Mouse (Mus musculus) spleen, postnatal 10 days (tissue): Measurements from ENCODE around the gene Fgf22.
A peak's percentile ranks its signal among the peaks of the same experiment; 100 is the strongest.

Experiments
- DNase-seq, 2 experiments: peaks; one replicate each; pipeline ENCODE4 v3.0.0; 2021 to 2022; ENCODE audit warnings: low spot score in 2 of 2

The Fgf22 gene

DNA sequence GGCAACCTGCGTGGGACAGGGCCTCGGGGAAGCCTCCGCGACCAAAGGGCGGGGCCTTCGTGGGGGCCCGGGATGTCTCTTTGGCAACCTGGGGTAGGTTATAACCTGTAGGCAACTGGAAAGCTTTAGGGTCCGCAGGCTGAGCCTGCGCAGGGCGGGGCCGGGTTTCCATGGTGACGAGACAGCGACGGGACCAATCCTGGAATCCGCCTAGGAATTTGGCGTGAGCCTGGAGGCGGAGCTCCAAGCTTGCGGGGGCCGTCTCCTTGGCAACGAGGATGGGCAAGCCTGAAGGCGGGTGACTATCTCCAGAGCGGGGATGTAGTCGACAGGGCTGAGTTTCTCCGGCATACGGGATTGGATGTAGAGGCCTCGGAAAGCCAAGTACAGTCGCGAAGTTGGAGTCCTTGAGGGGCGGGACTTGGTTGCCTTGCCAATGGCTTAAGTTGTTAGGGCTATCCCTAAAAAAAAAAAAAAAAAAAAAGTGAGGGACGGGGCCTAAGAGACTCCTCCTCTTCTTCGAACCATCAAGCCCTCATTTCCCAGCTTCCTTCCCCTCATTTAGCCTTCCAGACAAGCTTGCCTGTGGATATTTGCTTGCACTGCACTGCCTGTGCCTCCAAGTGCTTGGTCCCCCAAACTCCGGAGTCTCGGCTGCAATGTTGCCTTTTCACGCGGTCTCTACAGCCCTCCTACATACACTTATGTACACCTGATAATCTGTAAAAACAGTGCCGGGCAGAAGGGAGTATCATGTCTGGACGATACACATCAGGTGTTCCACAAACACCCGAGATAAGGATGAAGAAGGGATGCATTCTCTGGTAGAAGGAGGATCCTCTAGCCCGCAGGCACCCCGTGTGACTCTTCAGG lies 12.7 kb downstream of the Fgf22 start:
- peak; percentile 72 to 85 for DNase-seq

DNA sequence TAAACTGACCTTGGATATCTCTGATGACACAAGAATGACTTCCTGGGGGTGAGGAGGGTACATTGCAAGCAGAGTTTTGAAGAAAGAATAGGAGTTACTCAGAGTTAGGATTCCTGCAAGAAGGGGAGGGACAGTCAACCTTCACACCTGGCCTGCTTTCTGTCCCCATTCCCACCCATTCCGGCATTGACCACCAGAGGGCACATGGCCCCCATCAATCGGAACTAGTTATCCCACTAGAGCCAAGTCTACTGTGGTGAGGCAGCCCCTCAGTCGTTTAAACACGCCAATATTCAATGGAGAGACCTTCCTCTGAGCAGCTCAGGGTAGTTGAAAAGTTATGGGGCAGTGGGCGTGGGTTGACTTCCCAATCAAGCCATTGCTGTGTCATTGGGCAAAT lies 13.5 kb downstream of the Fgf22 start:
- peak; percentile 62 to 80 for DNase-seq

DNA sequence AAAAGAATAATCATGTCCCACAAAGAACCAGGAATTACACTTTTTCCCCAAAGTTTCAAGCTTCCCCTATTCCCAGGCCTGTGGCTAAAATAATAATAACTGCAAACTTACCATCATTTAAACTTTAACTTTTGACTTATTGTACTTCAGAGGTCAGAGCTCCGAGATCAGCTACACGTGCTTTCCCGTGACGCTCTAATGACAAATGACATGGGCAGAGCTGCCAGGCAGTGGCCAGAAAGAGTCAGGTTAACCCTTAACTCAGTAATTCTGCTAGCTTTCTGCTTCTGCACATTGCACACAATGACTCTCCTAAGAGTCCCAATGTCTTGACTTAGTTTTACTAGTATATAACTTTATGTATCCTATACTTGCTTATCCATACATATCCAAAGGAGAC lies 14.5 kb downstream of the Fgf22 start:
- no peak for DNase-seq

DNA sequence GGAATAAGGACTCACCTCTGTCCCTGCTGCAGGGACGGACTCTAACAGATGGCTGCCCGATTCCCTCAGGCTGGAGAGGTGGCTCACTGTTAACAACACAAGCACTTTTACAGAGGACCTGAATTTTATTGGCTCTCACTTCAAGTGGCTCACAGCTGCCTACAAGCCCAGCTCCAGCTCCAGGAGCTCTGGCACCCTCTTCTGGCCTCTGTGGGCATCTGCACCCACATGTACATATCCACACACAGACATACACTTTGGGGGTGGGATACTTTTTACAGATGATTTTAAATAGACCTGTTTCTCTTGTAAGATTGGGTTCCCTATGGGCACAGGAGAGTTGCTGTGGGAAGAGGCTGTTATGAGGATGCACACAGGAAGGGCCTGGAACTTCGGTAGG lies 17.4 kb downstream of the Fgf22 start:
- no peak for DNase-seq

DNA sequence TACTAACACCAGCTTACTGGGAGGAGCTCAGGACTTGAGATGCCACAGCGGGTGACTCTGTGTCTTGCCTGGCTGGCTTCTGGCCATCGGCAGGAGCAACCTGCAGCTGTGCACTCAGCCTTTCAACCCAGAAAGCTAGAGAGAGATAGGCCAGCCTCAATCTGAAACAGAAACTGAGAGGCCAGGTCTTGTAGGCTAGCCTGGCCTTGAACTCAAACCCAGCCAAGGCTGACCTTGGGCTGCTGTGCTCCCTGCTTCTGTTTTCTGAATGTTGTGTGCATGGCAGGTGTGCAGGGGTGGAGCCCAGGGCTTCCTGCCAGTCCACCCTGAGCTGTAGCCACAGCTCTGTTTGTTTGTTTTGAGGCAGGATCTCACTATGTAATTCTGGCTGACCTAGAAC lies 18.3 kb downstream of the Fgf22 start:
- DNase-seq, result no peak

DNA sequence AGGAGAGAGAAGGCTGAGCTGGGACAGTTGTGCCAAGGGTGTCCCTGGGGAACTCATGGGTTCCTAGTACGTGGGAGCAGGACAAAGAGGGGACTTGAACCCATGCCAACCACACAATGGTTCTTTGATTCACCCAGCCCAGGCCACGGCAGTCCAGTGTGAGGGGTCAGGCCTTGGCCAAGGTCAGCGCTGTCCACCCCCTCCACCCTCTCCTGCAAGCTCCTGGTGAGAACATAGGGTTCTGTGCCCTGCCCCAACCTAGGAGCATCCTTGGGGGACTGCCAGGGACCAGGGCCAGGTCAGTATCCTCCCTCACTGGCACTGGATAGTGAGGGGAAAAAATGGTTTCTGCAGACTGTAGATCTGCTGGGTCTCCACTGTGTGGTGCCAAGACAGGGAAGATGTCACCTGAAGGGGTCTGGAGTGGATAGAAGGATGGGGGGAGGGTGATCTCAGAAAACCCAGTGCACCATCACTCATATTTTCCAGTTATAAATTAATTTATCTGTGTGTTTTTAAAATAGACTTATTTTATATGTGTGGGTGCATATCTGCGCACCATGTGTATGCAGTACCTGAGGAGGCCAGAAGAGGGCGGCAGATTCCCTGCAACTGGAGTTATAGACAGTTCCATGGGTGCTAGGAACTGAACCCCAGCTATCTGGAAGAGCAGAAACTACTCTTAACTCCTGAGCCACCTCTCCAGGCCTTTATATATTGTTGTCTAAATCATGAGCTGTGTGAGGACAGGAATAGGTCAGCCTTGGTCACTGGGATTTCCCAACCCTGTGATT lies 19.8 kb downstream of the Fgf22 start:
- DNase-seq, result no peak

DNA sequence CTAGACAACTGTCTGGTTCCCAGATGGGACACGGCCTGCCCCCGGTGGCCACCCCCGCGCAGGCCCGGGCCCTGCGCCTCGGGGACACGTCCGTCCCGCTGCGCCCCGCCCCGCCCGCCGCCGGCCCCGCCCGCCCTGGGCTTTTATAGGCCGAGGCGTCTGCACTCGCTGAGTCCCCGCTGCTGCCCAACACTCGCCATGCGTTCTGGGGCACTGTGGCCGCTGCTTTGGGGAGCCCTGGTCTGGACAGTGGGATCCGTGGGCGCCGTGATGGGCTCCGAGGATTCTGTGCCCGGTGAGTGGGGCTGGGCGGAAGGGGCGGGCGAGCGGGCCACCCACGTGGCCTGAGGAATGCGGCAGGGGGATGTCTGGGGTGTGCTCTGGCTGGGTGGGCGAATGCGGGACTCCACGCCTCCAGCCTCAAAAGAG lies 22.2 kb downstream of the Fgf22 start, which contains the start of gene Fstl3:
Fstl3 (plus strand) TSS at position 170 of the 429 bp plus-strand sequence.
- no peak for DNase-seq

DNA sequence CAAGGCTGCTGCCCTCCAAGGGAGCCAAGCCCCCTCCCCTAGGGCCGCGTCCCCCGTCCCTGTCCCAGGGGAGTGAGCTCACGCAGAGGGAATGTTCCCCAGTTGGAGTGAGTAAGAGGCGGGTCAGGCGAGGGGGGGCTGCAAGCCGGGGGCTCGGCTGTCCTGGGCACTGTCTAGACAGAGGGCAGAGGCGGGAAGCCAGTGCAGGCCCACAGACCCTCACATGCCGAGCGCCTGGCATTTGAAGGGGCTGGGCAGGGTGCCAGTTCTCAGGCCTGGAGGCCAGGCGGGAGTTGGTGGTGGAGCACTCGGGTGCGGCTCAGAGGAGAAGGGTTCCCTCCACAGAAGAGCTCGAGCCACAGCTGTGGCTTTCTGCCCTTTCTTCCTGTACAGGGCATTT lies 23.1 kb downstream of the Fgf22 start:
- peak in 1 of 2 experiments; percentile 6 for DNase-seq

DNA sequence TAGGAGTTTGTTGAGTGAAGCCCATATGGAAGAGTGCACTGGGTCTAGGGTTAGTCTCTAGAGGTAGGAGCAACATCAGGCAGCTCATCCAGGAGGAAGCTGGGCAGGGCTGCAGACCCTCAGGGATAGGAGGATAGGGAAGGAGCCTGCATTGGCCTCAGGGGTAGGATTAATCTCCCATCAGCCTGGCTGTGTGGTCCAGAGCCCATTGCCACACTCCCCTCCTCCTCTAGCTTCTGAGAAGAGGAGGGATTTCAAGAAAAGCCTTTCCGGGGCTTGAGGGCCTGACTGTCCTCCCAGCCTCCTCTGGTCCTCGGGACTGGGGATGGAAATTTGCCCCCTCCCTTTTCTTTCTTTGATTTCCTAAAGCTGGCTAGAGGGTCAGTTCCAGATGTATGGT lies 24.3 kb downstream of the Fgf22 start:
- no peak for DNase-seq

DNA sequence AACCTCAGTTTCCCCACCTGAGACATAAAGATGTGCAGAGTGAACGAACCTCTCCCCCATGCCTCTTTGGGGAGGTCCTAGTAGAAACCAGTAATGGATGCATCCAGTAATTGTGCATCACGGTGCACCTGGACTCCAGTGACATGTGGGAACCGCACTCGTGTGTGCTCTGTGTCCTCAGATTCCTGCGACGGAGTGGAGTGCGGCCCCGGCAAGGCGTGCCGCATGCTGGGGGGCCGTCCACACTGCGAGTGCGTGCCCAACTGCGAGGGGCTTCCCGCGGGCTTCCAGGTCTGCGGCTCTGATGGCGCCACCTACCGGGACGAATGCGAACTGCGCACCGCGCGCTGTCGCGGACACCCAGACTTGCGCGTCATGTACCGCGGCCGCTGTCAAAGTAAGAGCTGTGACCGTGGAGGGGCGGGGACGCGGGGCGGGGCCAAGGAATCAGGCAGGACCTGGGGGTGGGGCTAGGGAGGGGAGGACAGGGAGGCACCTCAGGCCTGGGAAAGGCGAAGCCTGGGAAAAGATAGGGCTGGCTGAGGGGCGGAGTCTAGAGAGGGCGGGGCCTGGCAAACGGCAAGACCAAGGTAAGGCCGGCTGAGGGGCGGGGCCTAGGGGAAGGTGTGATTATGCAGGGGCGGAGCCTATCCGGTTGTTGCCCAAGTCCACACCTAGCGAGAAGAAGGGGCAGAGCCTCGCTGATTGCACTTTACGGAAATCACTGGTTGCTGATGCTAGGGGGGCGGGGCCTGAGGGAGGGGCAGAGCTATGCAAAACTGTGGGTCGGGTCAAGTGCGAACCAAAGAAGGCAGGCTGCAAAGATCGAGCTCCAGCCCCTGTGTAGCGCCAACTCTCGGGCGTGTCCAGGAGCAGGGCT lies 25.1 kb downstream of the Fgf22 start:
- peak; percentile 89 to 95 for DNase-seq

DNA sequence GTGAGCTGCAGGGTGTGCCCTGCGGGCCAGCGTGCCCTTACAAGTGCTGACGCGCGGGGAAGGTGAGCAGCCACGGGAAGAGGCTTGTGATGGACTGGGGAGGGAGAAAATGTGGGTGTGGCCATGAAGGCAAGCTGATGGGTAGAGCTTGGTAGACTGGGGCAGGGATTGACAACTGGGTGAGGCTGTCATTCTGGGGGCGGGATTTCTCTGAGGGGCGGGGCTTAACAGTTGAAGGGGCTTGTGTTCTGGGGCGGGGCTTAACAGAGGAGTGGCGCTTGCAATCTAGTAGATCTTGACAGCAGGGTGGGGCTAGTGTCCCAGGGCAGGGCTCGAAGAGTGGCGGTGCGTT lies 25.8 kb downstream of the Fgf22 start:
- peak in 1 of 2 experiments; percentile 83 for DNase-seq

DNA sequence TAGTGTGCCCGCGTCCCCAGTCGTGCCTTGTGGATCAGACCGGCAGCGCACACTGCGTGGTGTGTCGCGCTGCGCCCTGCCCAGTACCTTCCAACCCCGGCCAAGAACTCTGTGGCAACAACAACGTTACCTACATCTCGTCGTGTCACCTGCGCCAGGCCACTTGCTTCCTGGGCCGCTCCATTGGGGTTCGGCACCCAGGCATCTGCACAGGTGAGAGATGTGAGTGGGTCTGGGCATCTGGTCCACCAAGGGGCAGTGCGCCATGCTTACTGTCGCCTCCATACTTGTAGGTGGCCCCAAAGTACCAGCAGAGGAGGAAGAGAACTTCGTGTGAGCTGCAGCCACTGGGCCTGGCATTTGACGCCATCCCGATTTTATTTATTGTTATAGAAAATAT lies 26.3 kb downstream of the Fgf22 start:
- DNase-seq, result peak in 1 of 2 experiments; percentile 17

DNA sequence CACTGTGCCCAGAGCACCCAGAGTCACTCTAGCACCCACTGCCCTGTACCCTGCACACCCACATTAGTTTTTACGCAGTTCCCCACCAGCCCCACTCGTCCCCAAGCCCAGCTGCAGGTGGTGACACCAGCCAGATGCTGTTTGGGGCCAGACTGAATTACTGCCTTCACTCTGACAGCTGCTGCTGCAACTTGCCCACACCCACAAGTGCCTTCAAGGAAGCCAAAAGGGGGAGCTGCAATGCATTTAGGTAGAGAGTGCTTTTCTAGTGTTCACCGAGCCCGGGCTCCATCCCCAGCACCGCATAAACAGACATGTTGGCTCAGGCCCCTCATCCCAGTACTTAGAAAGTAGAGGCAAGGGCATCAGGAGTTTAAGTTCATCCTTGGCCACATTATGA lies 27.1 kb downstream of the Fgf22 start:
- no peak for DNase-seq

DNA sequence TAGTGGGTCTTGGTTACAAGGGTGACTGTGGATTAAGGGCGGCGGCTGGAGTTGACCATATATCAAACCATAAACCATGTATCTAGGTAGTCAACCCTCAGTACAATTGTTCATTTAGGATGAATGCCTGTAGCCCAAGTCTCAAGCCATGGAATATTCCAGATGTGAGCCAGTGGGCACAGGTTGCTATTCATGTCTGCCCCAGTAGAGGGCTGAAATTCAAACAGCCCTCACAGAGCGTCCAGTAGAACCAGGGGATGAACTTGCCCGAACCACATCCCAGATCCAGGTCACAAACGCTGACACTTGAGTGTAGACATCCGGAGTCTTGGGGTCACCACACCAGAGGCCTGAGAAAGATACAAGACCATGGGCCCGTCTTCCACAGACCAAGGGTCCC lies 28.2 kb downstream of the Fgf22 start:
- no peak for DNase-seq

DNA sequence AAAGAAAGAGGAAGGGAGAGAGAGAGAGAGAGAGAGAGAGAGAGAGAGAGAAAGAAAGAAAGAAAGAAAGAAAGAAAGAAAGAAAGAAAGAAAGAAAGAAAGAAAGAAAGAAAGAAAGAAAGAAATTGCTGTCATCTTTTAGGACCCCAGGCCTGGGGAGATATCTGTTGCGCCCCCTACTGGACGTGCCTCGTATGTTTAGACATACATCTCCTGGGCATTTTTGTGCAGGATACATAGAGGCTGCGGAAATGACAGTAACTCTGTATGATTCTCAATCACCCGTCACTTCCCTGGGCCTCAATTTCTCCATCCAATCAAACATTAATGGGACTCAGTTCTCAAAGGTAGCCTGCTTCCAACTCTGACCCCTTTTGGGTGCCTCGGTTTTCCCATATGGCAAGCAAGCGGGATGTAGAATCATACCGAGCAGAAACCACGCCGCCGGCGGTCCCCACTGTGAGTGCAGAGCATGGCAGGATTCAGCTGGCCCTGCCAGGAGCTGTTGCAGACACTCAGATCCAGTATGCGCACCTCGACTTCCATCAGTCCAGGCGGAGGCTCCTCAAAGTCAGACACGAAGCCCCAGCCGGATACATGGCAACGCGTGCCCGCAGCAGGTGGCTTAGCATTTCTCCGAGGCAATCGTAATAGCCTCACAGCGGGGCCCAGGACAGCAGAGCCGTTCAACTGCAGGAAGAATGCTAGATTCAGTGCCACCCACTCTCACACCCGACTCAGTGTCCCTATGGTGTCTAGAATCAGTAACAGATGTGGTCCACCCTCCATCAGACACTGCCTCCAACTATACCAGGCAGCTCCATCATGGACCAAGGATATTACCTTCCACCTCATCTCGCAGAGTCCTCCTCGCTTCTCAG lies 29.3 kb downstream of the Fgf22 start:
- peak in 1 of 2 experiments; percentile 78 for DNase-seq

DNA sequence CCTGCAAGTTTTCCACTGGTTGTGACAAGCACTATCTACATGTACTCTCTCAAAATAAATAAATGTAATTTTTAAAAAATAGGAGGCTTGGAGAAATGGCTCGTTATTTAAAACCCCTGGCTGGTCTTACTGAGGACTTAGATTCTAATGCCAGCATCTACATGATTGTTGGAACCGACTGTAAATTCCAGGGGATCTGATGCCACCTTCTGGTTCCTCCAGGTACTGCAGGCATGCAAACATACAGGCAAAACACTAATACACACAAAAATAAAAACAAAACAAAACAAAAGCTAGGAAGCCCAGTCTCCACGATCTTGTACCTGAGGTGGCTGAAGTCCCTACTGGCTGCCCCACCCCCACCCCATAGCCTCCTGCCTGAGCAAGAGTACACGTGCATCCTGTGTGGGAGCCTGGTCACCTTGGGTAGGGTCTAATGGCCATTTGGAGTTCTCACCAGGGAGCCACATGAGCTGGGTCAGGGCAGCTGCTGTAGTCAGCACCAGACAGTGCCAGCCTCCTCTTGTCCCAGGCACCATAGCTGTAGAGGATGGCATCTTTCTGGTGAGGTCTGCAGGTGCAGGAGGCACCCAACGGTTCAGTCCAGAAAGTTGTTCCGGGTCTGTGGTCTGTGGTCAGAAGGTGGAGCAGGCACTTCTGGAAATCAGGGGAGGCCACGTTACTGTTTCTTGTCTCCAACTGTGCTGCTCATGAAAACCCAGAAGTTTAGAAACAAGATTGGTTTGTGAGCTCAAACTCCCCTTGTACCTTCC lies 33.7 kb downstream of the Fgf22 start:
- DNase-seq, result peak; percentile 82 to 89

DNA sequence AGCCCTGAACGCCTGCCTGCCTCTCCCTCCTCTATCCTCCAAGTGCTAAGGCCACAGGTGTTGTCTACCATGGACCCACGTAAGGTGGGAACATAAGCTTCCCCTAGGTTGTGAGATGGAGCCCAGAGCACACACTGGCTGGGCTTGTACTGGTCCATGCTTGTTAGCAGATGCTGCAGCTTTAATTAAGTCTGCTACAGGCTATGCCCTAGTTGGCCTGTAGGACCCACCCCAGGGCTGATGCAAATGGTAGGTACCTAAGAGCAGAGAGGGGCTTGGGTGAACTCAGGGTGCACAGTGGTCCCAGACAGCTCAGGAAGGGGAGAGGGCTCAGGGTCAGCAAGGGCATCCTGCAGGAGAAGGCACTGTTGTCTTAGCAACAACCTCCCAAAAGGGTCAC lies 34.7 kb downstream of the Fgf22 start:
- no peak for DNase-seq

DNA sequence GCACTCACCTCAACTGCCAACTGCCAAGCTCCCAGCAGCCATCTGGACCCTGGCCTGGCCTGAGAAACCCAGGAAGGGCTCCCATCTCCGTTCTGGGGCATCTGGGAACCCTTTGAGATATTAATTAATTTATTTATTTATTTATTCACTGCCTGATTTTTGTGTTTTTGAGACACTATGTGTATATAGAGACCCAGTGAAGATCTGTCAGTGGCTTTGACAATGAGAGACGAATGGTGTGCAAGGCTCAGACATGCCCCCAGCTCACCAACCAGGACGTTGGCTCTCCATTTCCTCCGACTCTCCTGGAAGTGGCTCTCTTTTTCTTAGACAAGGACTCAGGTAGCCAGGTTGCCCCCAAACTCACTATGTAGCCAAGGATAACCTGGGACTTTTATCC lies 36.0 kb downstream of the Fgf22 start, which contains the start of gene Prss57:
Prss57 (minus strand) TSS at position 101 of the 400 bp plus-strand sequence.
- DNase-seq, result no peak

DNA sequence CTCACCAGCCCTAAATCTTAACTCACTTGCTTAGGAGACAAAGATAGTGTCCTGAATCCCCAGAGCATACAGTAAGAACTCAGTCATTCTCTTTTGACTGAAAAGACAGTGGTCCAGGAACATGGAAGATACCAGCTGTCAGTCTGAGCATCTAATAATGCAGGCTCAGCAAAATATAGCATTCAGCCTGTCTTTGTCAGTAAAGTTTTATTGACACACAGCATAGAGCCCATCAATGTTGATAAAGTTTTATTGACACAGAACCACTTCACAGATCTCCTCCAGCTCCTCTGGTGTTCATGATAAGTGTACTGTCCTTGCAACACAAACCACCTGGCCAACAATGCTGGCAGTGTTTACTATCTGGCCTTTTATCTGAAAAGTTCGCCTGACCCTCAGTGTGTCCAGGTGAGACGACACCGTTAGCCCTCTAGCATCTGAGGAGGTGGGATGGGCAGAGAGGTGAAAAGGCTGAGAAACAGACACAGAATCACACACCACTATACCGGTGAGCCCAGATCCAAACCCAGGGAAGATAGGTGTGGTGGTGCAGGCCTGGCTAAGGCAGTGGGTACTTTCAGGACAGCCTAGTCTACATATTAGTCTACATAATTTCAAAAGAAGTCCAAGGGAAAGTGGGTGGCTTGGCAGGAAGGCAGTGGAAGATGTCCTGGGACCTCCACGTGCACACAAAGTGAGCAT lies 37.6 kb downstream of the Fgf22 start:
- DNase-seq, result no peak
